Mouse (Mus musculus) lung, postnatal 0 days (tissue): ENCODE measurements at regions not wholly inside any gene's neighbourhood (a gene's known extent, or its start where the extent isn't known, plus 50 kb on each side); places are given as distances from the start of the nearest gene placed in this dataset.

Experiments used
- CTCF ChIP-seq: IDR thresholded peaks from 2 replicates; pipeline ENCODE4 v1.5.1; 2016; ENCODE audit warnings: antibody characterized with exemption, mild to moderate bottlenecking
- EP300 ChIP-seq: IDR thresholded peaks from 2 replicates; pipeline ENCODE4 v1.6.1; 2016; ENCODE audit warnings: antibody characterized with exemption, mild to moderate bottlenecking, control low read depth

- TF ChIP-seq CTCF (no peak), EP300 (no peak)
Measured at GRCm38 (mm10) chr17:15253785-15254184, 122.9 kb downstream of the Dll1 start.
